Mouse (Mus musculus): ENCODE measurements at regions not wholly inside any gene's neighbourhood (a gene's known extent, or its start where the extent isn't known, plus 50 kb on each side); places are given as distances from the start of the nearest gene placed in this dataset.

DNA sequence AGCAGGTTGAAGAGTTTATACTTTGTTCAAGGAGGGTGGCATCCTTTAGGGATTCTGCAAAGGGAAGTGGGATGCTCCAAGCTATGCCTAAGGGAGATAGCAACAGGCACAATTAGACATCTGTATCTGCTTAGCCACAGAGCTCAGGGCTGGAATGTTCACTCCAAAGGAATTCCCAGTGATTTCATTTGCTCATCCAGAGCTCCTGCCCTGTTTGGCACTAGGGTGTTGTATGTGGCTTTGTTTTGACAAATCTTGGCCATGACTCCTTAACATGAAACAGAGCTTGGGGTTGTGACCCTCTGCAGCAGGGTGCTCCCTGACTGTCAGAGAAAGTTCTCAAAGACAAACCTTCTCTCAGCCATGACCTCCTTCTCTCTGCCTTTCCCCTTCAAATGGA is 194.8 kb upstream of the 1810046K07Rik start:
- ATAC-seq: no peak

- no peak for ATAC-seq
Observed at GRCm38 (mm10) chr9:51525906-51526305, 197.2 kb upstream of the 1810046K07Rik start.

DNA sequence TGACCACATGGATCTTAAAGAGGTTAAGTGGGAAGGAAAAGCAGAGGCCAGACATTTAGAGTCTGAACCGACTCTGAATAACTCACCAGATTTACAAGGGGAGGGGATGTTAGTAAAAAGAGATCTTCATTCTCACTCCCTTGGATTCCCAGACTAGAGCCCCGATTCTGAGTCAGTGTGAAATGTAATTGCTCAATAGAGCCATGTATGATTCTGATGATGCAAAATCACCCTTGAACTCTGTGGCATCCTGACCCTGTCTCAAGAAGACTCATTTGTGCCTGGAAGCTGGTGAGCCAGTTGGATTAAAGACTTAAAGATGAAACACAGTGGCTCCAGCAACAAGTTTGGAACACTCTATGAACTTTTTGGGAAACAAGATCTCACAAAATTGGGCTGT is 210.2 kb upstream of the 1810046K07Rik start:
- ATAC-seq: no peak

DNA sequence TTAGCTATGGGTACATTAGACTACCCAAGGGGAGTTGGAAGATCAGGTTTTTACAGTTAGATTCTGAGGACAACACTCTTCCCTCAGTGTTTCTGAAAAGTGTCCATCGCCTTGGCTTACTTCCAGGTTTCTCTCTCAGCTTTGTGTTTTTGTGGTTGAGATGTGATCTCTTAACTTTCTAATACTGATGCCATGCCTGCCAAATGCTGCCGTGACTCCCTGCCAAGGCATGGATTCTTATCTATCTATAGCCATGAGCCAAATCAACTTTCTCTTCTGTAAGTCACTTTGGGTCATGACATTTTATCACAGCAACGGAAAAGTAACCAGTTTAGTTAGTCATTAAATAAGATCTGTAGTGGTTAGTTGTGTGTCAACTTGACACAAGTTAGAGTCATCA is 213.2 kb upstream of the 1810046K07Rik start:
- ATAC-seq: no peak

DNA sequence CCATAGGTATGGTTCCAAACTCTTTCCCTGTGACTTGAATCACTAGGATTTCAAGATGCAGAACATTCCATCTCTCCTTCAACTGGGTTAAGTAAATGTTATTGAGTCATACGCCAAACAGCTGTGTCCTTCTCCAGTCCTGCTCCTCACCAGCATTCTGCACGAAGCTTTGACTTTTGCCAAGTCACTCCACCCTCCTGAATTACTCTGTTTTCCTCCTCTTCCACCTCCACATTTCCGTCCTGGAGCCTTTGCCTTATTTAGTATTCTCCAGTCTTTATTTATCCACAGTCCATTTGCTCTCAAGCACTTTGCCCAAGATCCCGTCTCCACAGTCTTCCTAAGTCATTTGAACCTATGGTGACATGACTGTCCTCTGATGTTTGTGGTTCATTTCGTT is 193.1 kb upstream of the Arhgap20 start:
- ATAC-seq: no peak

- ATAC-seq: no peak
Observed at GRCm38 (mm10) chr9:51581601-51582000, 183.5 kb upstream of the Arhgap20 start.

- ATAC-seq: no peak
Observed at GRCm38 (mm10) chr9:51593707-51594106, 171.4 kb upstream of the Arhgap20 start.

DNA sequence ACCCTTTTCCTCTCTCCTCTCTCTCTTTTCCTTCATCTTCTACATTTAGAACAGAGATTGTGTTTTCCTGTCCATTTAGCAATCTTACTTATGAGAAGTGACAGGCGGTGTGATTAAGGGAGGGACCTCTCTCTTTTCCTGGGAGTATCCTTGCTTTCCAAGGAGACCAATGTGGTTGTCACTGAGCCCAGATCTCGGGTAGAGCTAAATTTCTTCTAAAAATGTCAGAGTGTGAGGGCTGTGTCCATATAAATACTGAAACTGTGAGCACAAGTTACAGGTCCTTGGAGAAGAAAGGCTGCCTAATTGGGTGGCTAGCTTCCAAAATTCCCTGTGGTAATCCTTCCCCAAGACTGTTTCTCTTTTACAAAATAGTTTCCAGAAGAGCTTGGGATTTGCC is 166.4 kb upstream of the Arhgap20 start:
- ATAC-seq: no peak

- ATAC-seq: no peak
Observed at GRCm38 (mm10) chr9:51608158-51608557, 157.0 kb upstream of the Arhgap20 start.

DNA sequence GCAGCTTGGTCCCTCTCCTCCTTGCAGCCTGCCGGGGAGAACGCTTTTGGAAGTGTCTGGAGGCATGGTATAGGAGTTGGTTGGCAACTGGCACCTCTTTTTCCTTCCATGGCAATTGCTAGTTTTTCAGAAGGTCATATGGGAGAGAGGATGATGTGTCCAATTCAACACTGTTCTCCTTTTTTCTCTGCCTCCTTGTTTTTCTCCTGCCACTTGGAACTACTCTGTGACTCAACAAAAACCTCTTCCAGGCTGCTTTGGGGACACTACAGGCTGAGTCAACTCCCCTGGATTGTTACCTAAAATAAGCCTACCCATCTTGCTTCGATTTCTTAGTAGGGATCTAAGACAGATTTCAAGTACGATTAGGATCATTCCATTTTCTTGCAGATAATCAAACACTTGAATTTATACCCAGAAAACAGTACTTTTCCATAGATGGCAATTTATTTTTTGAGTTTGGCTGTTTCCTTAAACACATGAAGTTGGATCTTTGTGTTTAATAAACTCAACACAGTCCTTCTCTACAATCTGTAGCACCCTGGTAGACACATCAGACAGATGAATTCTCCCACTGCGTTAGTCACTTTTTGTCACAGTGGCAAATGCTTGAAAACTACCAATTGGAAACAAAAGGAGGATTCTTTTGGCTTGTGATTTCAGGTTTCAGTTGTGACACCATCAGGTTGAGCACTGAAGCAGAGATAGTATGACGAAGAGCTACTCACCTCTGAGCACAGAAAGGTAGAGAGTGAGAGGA is 156.3 kb upstream of the Arhgap20 start:
- no peak for ATAC-seq

DNA sequence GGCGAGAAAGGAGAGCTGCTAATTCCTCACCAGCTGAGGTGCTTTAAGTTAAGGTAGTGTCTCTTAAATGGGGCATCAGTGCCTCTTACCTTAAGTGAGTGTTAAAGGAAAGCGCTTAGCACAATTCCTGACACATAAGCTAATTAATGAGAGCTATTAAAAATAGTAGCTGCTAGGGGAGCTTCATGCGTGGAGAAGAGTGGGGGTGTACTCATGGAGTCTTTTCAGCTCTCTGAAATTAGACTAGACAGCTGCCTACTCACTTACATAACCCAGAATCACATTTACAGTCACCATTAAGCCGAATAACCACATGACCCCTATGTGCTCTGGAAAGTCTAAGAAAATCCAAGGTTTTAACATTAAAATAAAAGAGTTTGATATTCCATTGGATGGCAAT is 139.0 kb upstream of the Arhgap20 start:
- no peak for ATAC-seq

- ATAC-seq: no peak
Observed at GRCm38 (mm10) chr9:51636097-51636496, 129.0 kb upstream of the Arhgap20 start.

- ATAC-seq: no peak
Observed at GRCm38 (mm10) chr9:51636559-51637127, 128.5 kb upstream of the Arhgap20 start.

DNA sequence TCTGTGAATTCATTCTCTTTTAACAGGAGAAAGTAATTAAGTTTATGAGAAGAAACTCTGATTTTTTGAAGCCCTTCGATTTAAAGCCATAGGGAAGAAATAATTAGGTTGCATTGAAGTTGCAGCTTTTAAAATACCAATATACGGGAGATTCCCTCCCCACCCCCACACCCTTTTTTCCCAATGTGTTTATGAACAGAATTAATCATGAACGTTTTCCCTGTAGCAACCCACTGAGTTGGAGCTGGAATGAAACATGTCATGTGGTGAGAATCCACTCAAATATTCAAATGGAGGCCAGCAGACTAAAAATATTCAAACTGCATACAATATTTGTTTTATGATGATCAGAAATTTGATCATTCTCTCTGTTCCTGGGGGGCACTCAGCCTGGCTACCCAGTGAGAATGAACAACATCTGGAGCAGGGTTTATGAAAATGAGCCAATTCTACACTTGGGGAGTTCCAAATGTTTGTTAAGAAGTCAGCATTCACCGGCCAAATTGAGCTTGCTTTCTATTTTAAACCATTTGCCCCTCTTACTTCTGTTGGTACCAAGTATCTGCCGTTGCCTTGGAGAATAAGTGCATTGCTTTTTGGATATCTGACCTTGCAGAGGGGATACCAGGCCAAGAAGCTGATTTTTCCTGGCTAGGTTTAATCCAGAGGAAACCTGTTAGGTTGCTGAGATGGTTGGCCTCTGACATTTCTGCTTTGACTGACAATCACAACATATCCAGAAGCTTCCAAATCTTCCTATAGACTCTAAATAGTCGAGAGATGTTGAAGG is 127.8 kb upstream of the Arhgap20 start:
- ATAC-seq: no peak

- ATAC-seq: no peak
Observed at GRCm38 (mm10) chr9:51641706-51642105, 123.4 kb upstream of the Arhgap20 start.

DNA sequence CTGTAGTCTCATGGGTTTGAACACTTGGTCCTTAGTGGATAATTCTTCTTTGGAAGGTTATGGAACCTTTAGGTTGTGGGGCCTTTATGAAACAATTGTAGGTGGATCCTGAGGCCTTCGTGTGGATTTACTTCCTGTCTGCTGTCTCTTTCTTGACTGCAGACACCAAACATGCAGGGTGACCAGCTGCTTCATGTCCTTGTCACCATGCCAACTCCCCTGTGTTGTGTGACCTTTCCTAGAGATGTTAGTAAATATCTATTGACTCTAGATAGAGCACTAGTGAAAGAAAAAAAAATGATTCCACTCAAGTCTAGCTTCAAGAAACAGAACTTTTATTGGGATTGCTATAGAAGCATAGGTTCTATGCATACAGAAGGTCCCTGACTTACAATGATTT is 119.7 kb upstream of the Arhgap20 start:
- no peak for ATAC-seq

GRCm38 (mm10) chr9:51653376-51654292 is 111.5 kb upstream of the Arhgap20 start:
- ATAC-seq: no peak

GRCm38 (mm10) chr9:51654645-51655044 is 110.5 kb upstream of the Arhgap20 start:
- ATAC-seq: no peak

- ATAC-seq: no peak
Observed at GRCm38 (mm10) chr9:51657796-51658195, 107.3 kb upstream of the Arhgap20 start.

DNA sequence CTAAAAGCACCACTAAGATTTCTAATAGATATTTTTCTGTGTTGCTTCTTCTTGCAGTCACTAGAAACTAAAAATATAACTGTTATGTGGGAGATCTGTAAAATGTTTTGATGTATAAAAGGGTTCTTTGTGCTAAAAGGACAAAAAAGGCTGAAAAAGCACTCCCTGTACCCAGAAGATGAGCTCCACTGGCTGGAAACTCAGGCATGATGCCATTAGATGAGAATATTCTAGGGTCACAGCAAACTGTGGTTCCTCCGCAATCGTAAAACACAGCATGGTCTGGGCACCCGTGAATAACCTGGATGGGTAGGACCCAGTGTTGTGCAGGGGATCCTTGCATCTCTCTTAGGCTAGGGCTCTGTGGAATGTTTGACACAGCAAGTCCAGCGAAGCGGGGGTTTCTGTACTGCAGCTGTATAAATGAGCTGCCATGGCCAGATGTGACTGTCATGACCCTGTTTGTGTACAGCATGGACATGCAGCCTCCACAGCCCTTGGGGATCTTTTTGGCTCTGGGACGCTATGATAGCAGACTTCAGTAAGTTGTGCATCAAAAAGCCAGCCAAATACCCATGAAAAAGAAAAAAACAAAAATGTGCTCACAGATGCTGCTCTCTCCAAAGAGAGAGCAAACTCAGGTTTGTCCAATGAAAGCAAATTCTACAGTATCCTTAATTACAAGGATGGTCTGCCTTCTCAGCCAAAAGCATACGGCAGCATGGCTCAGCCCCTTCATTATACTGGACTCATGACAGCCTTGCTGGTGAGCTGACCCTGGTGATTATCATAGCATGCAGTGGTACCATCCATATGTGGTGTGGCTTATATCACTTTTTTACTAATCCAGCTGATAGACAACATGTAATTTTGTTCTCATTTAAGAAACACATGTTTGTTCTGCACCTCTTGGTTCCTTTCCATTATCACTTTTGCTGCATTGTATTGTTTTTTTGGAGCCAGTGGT is 103.9 kb upstream of the Arhgap20 start:
- no peak for ATAC-seq

GRCm38 (mm10) chr9:51661911-51662310 is 103.2 kb upstream of the Arhgap20 start:
- ATAC-seq: no peak

- ATAC-seq: no peak
Observed at GRCm38 (mm10) chr9:51664353-51664752, 100.8 kb upstream of the Arhgap20 start.
